Mouse (Mus musculus) testis, adult 2 months (tissue): ENCODE results near the gene Sowahb.

ENCODE experiments used
- CTCF ChIP-seq: fragments of 200-500 bp; IDR thresholded peaks from 2 replicates; pipeline ENCODE4 v1.5.1; 2012; ENCODE audit warnings: low read depth, mild to moderate bottlenecking, inconsistent platforms, low read length, moderate library complexity; ENCODE audit not compliant: control insufficient read depth, insufficient read depth, insufficient replicate concordance
- POLR2A ChIP-seq: fragments of 200-500 bp; IDR thresholded peaks from 2 replicates; pipeline ENCODE4 v1.6.1; 2012; ENCODE audit warnings: low read depth, mild to moderate bottlenecking, inconsistent platforms, low read length, moderate library complexity; ENCODE audit not compliant: control insufficient read depth

- TF ChIP-seq CTCF (no peak), POLR2A (no peak)
Measured at GRCm38 (mm10) chr5:93077661-93078323, 33.0 kb upstream of the Sowahb start.
